Mouse (Mus musculus) liver, embryonic 14.5 days (tissue): ENCODE data around the gene Upp2. TPM values are rescaled to one million over a fixed set of nuclear protein-coding genes. Genes with fewer than 3 reads are reported as not detected.

Experiments
- ATAC-seq: fragments of 200-750 bp; cut with Nextera tagmentation; 2 replicates; pipeline ENCODE4 v1.8.0; 2017; ENCODE audit warnings: moderate number of reproducible peaks, mild to moderate bottlenecking, moderate library complexity; ENCODE audit not compliant: insufficient read depth
- DNase-seq, 3 experiments: peaks; one replicate each; pipeline ENCODE4 v3.0.0-alpha.2; 2012 to 2013; ENCODE audit warnings: low read depth in 3 of 3, low spot score in 3 of 3
- H3K27ac ChIP-seq: fragments of 300-500 bp; sonication (generic); 2 replicates; pipeline ENCODE4 v1.5.1; 2014; ENCODE audit warnings: moderate library complexity, mild to moderate bottlenecking, control low read depth, inconsistent platforms
- H3K27me3 ChIP-seq: fragments of 300-500 bp; sonication (generic); 2 replicates; pipeline ENCODE4 v1.6.1; 2014; ENCODE audit warnings: mild to moderate bottlenecking, low read length, moderate library complexity; ENCODE audit not compliant: control insufficient read depth, insufficient read depth
- H3K36me3 ChIP-seq: fragments of 300-500 bp; sonication (generic); replicated peaks from 2 replicates; pipeline ENCODE4 v1.6.1; 2014; ENCODE audit warnings: low read depth; ENCODE audit not compliant: control insufficient read depth, insufficient read depth
- H3K4me1 ChIP-seq, 2 experiments: fragments of 200-500 bp in 1 of 2; fragments of 300-500 bp in 1 of 2; sonication (generic) in 1 of 2; replicated peaks; 2 replicates each; pipeline ENCODE4 v1.6.1; 2012 to 2014; ENCODE audit warnings: antibody characterized with exemption in 1 of 2, inconsistent platforms in 1 of 2, low read length in 1 of 2; ENCODE audit not compliant: control insufficient read depth in 2 of 2, insufficient read depth in 2 of 2
- H3K4me2 ChIP-seq: fragments of 300-500 bp; sonication (generic); 2 replicates; pipeline ENCODE4 v1.6.1; 2014; ENCODE audit warnings: low read depth, mild to moderate bottlenecking, control low read depth, moderate library complexity
- H3K4me3 ChIP-seq, 2 experiments: fragments of 200-500 bp in 1 of 2; fragments of 300-500 bp in 1 of 2; sonication (generic) in 1 of 2; 2 replicates each; pipeline ENCODE4 v1.5.1; 2012 to 2014; ENCODE audit warnings: low read depth in 2 of 2, low read length in 2 of 2, mild to moderate bottlenecking in 2 of 2, control low read depth in 1 of 2, inconsistent platforms in 1 of 2, moderate library complexity in 1 of 2; ENCODE audit not compliant: insufficient read depth in 1 of 2
- H3K9ac ChIP-seq: fragments of 300-500 bp; sonication (generic); replicated peaks from 2 replicates; pipeline ENCODE4 v1.6.1; 2014; ENCODE audit warnings: mild to moderate bottlenecking, control low read depth, moderate library complexity
- H3K9me3 ChIP-seq: fragments of 300-500 bp; sonication (generic); 2 replicates; pipeline ENCODE4 v1.6.1; 2016; ENCODE audit warnings: low read length, mixed read lengths; ENCODE audit not compliant: control insufficient read depth
- CTCF ChIP-seq: IDR thresholded peaks from 2 replicates; pipeline ENCODE4 v1.5.1; 2016; ENCODE audit warnings: antibody characterized with exemption, low read depth, control low read depth
- EP300 ChIP-seq: IDR thresholded peaks from 2 replicates; pipeline ENCODE4 v1.6.1; 2016; ENCODE audit warnings: antibody characterized with exemption, low read depth
- WGBS: fragments of 180-500 bp; shearing (Covaris S2); extraction: QIAGEN DNeasy Blood & Tissue Kit; methylation state at CpG from one replicate; pipeline ENCODE4 v1.1.7; 2014; ENCODE audit not compliant: insufficient replicate concordance; 5-methylcytosine and 5-hydroxymethylcytosine counted together
- polyA plus RNA-seq, 2 experiments: library from polyadenylated mRNA; depleted of rRNA in 1 of 2; stranded (reverse) in 1 of 2; unstranded in 1 of 2; fragments of >200 nt; fragmentation: Nextera tagmentation in 1 of 2; extraction: Ambion mirVana in 1 of 2; gene quantifications; 2 replicates each; pipeline versions ENCODE4 v1.2.1 to v1.2.3; 2012 to 2014

Upp2 gene
- polyA plus RNA-seq, 2 experiments: 1.1 to 1.4 TPM

DNA sequence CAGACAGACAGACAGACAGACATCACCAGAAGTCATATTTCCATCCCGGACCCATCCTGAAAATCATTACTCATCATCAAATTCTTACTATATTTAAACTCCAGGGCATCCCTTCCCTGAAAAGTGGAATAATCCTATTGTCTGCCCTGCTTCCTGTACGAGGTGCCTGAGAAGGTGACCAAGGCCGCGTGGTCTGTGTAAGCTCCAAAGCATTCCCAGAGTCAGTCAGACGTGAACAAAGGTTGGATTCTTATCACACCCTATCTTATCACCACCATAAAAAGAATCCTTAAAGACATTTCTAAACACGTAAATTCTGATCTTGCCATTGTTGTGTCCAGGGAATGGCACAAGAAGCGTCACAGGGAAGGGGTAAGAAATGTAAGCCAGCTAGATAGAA is 18.2 kb upstream of the Upp2 start:
- WGBS: 53% methylated on average over 7 of the region's 7 CpGs
- ATAC-seq: no peak
- no peak for TF ChIP-seq CTCF
- no peak for TF ChIP-seq EP300

DNA sequence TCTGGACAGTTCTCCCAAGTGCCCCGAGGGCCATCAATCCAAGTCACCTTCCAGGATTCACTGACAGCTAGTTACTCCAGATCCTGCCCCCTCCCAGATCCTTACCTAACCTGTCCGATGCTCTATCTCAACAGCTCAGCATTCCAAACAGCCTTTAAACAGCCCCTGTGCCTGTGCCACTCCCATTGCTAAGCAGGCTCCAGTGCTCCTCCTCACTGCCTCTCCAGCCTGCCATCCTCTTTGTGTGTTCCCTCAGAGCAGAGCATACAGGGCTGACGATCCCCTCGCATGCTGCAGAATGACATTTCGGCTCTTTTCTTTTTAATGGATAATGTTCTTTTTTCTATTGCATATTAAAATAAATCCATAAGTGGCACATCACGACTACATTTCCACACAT is 17.1 kb upstream of the Upp2 start:
- no peak overlapping the region for H3K4me2 ChIP-seq
- ATAC-seq: no peak
- H3K36me3 ChIP-seq: no peaks in the 10 kb centered on the region
- 47% methylated on average over 6 of the region's 6 CpGs for WGBS
- TF ChIP-seq CTCF: no peak
- no peak for TF ChIP-seq EP300
- DNase-seq: no peak
- H3K9me3 ChIP-seq: no peaks in the 10 kb centered on the region
- no peak overlapping the region for H3K9ac ChIP-seq
- no peaks in the 10 kb centered on the region for H3K27me3 ChIP-seq
- H3K4me1 ChIP-seq: peaks cover 0 to 15% of the 10 kb centered on the region in 2 experiments; a peak in 2 of 4 replicates
- H3K4me3 ChIP-seq: no peak overlapping the region
- no peak overlapping the region for H3K27ac ChIP-seq

More for the DNA sequence above, 18.2 kb upstream of the Upp2 start:
- Histone ChIP-seq H3K4me2 (no peak overlapping the region), H3K4me1 (peaks cover 0 to 22% of the 10 kb centered on the region in 2 experiments; a peak in 2 of 4 replicates), H3K27ac (no peak overlapping the region), H3K27me3 (no peaks in the 10 kb centered on the region), H3K9me3 (no peaks in the 10 kb centered on the region), H3K9ac (no peak overlapping the region), H3K36me3 (no peaks in the 10 kb centered on the region), H3K4me3 (no peak overlapping the region)
- DNase-seq: no peak

DNA sequence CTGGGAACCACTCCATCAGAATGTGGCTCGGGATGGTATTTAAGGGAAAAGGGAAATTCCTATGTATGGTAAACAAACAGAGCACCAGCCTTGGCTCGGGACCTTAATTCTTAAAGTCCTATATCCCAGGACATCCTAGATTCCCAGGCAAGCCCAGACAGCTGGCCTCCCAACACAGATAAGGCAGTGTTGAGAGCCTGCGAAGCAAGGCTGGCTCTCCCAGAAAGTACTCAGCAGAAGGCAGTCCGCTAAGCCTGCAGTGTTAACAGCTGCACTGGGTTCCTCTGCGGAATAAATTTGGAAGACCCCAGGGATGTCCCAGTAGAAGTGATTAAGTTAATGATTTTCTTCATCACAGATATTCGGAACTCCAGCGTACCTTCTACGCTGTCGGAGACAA is 16.6 kb upstream of the Upp2 start:
- Histone ChIP-seq H3K27ac (no peak overlapping the region), H3K4me1 (peaks cover 0 to 13% of the 10 kb centered on the region in 2 experiments; a peak in 2 of 4 replicates), H3K9me3 (no peaks in the 10 kb centered on the region), H3K9ac (no peak overlapping the region), H3K4me2 (no peak overlapping the region), H3K4me3 (no peak overlapping the region), H3K36me3 (no peaks in the 10 kb centered on the region), H3K27me3 (no peaks in the 10 kb centered on the region)
- no peak for DNase-seq
- no peak for ATAC-seq
- 59% methylated on average over 9 of the region's 9 CpGs for WGBS
- no peak for TF ChIP-seq EP300
- no peak for TF ChIP-seq CTCF

DNA sequence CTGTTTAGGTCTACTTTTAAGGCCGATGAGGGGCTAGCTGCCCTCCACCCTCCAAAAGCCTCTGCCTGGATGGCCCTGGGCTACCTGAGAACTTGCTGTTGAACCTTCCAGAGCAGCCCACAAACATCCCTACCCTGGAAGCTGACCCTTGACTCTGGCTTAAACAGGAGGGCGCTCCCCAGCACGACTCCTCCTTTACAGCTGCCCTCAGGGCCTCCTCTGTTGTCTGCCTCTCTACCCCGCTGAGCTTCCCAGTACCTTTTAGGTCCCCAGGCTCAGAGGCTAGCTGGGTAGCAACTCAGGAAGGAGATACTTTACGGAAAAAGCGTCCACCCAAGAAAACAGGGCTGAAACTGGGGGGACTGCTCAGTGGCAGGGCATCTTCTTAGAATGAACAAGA is 15.2 kb upstream of the Upp2 start:
- Histone ChIP-seq H3K9ac (no peak overlapping the region), H3K27ac (no peak overlapping the region), H3K4me3 (no peak overlapping the region), H3K9me3 (no peaks in the 10 kb centered on the region), H3K27me3 (no peaks in the 10 kb centered on the region), H3K4me1 (peaks cover 0 to 13% of the 10 kb centered on the region in 2 experiments; a peak in 2 of 4 replicates), H3K4me2 (peak overlapping the region; percentile 31; the same call in 1 of the 2 replicates), H3K36me3 (no peaks in the 10 kb centered on the region)
- ATAC-seq: no peak
- no peak for TF ChIP-seq EP300
- no peak for TF ChIP-seq CTCF
- DNase-seq: no peak
- WGBS: 45% methylated on average over 6 of the region's 6 CpGs

DNA sequence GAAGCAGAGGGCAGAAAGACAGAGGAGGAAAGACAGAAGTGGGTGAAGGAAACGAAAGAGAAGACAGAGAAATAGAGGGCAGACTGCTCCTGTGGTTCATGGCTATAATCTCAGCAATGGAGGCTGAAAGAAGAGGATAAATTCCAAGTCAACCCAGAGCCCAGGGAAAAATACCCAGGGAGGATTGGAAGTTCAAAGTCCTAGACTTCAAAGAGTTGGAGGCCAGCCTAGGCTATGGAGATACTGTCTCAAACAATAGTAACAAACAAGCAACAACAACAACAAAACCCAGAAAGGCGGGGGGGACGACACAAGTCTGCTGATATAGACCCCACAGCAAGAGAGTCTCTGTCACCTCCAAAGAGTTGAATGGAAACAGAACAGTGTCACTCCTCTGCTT is 14.8 kb upstream of the Upp2 start:
- H3K4me2 ChIP-seq: peak overlapping the region; percentile 31; the same call in 1 of the 2 replicates
- TF ChIP-seq EP300 (no peak), CTCF (no peak)
- H3K27me3 ChIP-seq: no peaks in the 10 kb centered on the region
- H3K9ac ChIP-seq: no peak overlapping the region
- no peak overlapping the region for H3K4me3 ChIP-seq
- peaks cover 0 to 13% of the 10 kb centered on the region in 2 experiments; a peak in 2 of 4 replicates for H3K4me1 ChIP-seq
- 51% methylated on average over 3 of the region's 3 CpGs for WGBS
- no peak overlapping the region for H3K27ac ChIP-seq
- DNase-seq (no peak), ATAC-seq (no peak)
- H3K36me3 ChIP-seq: no peaks in the 10 kb centered on the region
- no peaks in the 10 kb centered on the region for H3K9me3 ChIP-seq
